Mouse (Mus musculus): ENCODE results near the gene Dohh.

DNA sequence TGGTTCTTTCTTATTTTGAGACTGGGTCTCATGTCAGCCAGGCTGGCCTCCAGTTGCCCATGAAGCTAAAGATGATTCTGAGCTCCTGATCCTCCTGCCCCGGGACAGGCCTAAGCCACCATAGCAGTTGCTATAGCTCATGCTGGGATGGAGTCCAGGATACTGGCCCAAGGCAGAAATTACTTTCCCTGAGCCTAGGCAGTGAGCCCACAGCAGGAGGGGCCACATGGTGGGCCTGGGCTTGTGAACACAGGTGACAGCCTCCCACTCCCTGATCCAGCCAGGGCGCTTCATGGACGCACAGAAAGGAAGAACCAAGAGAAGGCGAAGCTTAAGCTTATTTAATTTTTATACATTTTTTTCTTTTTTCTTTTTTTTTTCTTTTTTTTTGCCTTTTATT is 11.6 kb downstream of the Dohh start:
- no peak for TF ChIP-seq POLR2A (IDR thresholded peaks at IDR 0.05; ENCODE audit: control insufficient read depth, extremely low read depth, insufficient read depth, low read length, poor library complexity)
- TF ChIP-seq CTCF (IDR thresholded peaks at IDR 0.05; ENCODE audit: borderline replicate concordance, control insufficient read depth, extremely low read depth, insufficient read depth, low read length, poor library complexity): no peak

All from thymus, adult 2 months (tissue).